Mouse (Mus musculus): ENCODE data around the gene Wasf2.

- TF ChIP-seq CTCF (IDR thresholded peaks at IDR 0.05; ENCODE audit: extremely low read depth, insufficient read depth, low read length), result no peak
- no peak for TF ChIP-seq POLR2A (IDR thresholded peaks at IDR 0.05; ENCODE audit: extremely low read depth, insufficient read depth, low read length)
Observed at GRCm38 (mm10) chr4:133223875-133224274, 93.6 kb downstream of the Wasf2 start.

Measured in cortical plate, adult 2 months (tissue).